Mouse (Mus musculus) liver, postnatal 0 days (tissue): ENCODE results near the gene Faf1.

Experiments
- CTCF ChIP-seq: sonication (generic); IDR thresholded peaks from 2 replicates; pipeline ENCODE4 v1.5.1; 2016; ENCODE audit warnings: antibody characterized with exemption, low read depth
- EP300 ChIP-seq: IDR thresholded peaks from 2 replicates; pipeline ENCODE4 v1.6.1; 2016; ENCODE audit warnings: antibody characterized with exemption, low read depth, mild to moderate bottlenecking

- TF ChIP-seq EP300 (no peak), CTCF (peak; percentile 44)
These were observed 254.1 kb downstream of the Faf1 start for GRCm38 (mm10) chr4:109930445-109930844.
